Comparison of ENCODE assay signal across 13 mouse cellular contexts in the genomic region with DNA sequence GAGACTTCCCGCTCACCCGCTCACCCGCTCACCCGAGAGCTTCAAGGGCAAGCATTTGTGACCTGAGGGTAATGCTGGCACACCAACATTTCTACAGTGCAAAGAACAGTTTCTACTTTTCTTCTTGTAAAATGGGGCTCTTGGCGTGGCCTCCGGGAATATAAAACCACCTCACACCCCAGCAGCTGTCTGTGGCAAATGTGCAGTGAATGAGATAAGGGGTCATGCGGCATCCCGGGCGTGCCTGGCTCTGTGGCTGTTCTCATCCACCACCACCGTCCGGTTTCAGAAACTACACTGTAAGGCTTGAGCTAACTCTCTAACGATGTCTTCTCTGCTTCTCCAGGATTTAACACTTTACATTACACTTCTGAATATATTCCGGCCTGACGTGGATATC. TPM values are rescaled to one million over a fixed set of nuclear protein-coding genes. Genes with fewer than 3 reads are reported as not detected.
DNase-seq lines count a peak whose midpoint lies in the region; ATAC-seq and TF ChIP-seq lines count a peak whose summit lies in the region.
"Had no signal": no experiment of that assay in that cellular context is flagged by ENCODE, and none has a peak within 500 bp of the region (broad histone marks: within the 10 kb centered on the region; RNA-seq: fewer than 3 reads in every experiment).

No protein-coding gene starts in this region.

- no peaks in the 10 kb centered on the region for H3K9me3 ChIP-seq in heart, postnatal 0 days (replicated peaks; ENCODE audit: control insufficient read depth, low read length)
- H3K9me3 ChIP-seq in erythroblast, embryonic 14.5 days (ENCODE audit: control insufficient read depth, low read length) = no peaks in the 10 kb centered on the region

- peak overlapping the region; percentile 4; the same call in 1 of the 2 replicates for H3K4me2 ChIP-seq in heart, postnatal 0 days (ENCODE audit: low read depth, low read length)

- DNase-seq in heart, postnatal 0 days (ENCODE audit: low spot score) = no peak
- DNase-seq in heart, postnatal 10 days = no peak
- peak; percentile 45 for DNase-seq in MEL-GATA-1-ER (ENCODE audit: extremely low read depth, low read depth)
- no peak for DNase-seq in layer of hippocampus, postnatal 14 days (ENCODE audit: low spot score in 2 of 2)
- DNase-seq in layer of hippocampus, adult 8-10 months (ENCODE audit: low spot score in 2 of 2) = no peak
- DNase-seq in cerebellum, postnatal 25 days = no peak
- DNase-seq: adrenal gland, adult 8-10 months; cerebellum, adult 9-11 months; gastrocnemius, postnatal 36 days; lung, adult 18-20 months; thymus, postnatal 14 days had no signal

- no peak for TF ChIP-seq CTCF in heart, postnatal 0 days (IDR thresholded peaks at IDR 0.05; ENCODE audit: low read depth)

- TF ChIP-seq EP300 in heart, postnatal 0 days (IDR thresholded peaks at IDR 0.05; ENCODE audit: low read depth) = no peak

- intact Hi-C loops in heart, postnatal 10 days (cut with DNase I) = no loop called here

- no peaks in the 10 kb centered on the region for H3K4me1 ChIP-seq in heart, postnatal 0 days (ENCODE audit: control insufficient read depth, insufficient read depth)
- peaks cover 64% of the 10 kb centered on the region for H3K4me1 ChIP-seq in erythroblast, embryonic 14.5 days (ENCODE audit: control insufficient read depth)

- no peak overlapping the region for H3K9ac ChIP-seq in heart, postnatal 0 days (replicated peaks; ENCODE audit: low read depth, low read length)

- 39% methylated on average over 14 of the region's 14 CpGs for WGBS in heart, postnatal 0 days

- no peak for ATAC-seq in heart, postnatal 0 days (ENCODE audit: insufficient read depth, low read depth)
- ATAC-seq in megakaryocyte progenitor cell, adult 5-6 weeks (replicated peaks; ENCODE audit: poor library complexity) = peak; percentile 90

- no peaks in the 10 kb centered on the region for H3K27me3 ChIP-seq in heart, postnatal 0 days (ENCODE audit: control insufficient read depth, insufficient read depth, low read length)
- no peaks in the 10 kb centered on the region for H3K27me3 ChIP-seq in erythroblast, embryonic 14.5 days (ENCODE audit: control insufficient read depth)

- H3K4me3 ChIP-seq in heart, postnatal 0 days (ENCODE audit: low read depth, low read length) = no peak overlapping the region
- H3K4me3 ChIP-seq in erythroblast, embryonic 14.5 days (replicated peaks) = peak overlapping the region; percentile 53

- H3K36me3 ChIP-seq in heart, postnatal 0 days (replicated peaks; ENCODE audit: control insufficient read depth, insufficient read depth, low read length) = no peaks in the 10 kb centered on the region
- H3K36me3 ChIP-seq in erythroblast, embryonic 14.5 days (ENCODE audit: control insufficient read depth) = peaks cover 3% of the 10 kb centered on the region; the same call in 1 of the 2 replicates

- no peak overlapping the region for H3K27ac ChIP-seq in heart, postnatal 0 days (ENCODE audit: low read depth)

RNA-seq across cellular contexts. Expression of a gene that starts 17.7 kb away (rescaled TPM):
- total RNA-seq in heart, postnatal 0 days (2014; rRNA removed; ENCODE audit: low replicate concordance) = 2.4 and 2.7 TPM in 2 replicates
- 4.1 and 5.0 TPM in 2 replicates for polyA plus RNA-seq in heart, postnatal 0 days (2015; fragmentation: Nextera tagmentation; extraction: Ambion mirVana)
- 1 to 10 TPM; 7.8 to 8.7 TPM for total RNA-seq in heart, postnatal 10 days (2021)
- 0.04 and 0.06 TPM in 2 replicates for polyA plus RNA-seq in erythroblast, embryonic 14.5 days (2012)
- 3.9 and 4.6 TPM in 2 replicates for total RNA-seq in megakaryocyte progenitor cell, adult 5-6 weeks (2015)
- total RNA-seq in megakaryocyte progenitor cell, adult 5-6 weeks (2017) = 5.5 and 8.4 TPM in 2 replicates
- 1 to 10 TPM; 8.2 to 8.4 TPM for total RNA-seq in layer of hippocampus, postnatal 14 days (2021)
- 1 to 10 TPM; 6.8 to 7.9 (median 7.4) TPM for total RNA-seq in layer of hippocampus, adult 8-10 months (2022)
